Mouse (Mus musculus) MEL (cell line): ENCODE measurements around the gene Kif5c.

Source experiments
- CTCF ChIP-seq, 3 experiments: IDR thresholded peaks in 2 of 3; conservative IDR thresholded peaks in 1 of 3; 2 replicates each; pipeline ENCODE4 v1.5.1; 2011 to 2012; ENCODE audit warnings: low read length in 3 of 3, low read depth in 2 of 3, mild to moderate bottlenecking in 2 of 3, improper control_type of control experiment in 1 of 3, inconsistent platforms in 1 of 3, mixed read lengths in 1 of 3, moderate library complexity in 1 of 3; ENCODE audit not compliant: control insufficient read depth in 1 of 3, insufficient read depth in 1 of 3, poor library complexity in 1 of 3, severe bottlenecking in 1 of 3
- E2F4 ChIP-seq: IDR thresholded peaks from 2 replicates; pipeline ENCODE4 v1.6.1; 2011; ENCODE audit warnings: low read depth, low read length, improper control_type of control experiment, borderline replicate concordance
- GABPA ChIP-seq: IDR thresholded peaks from 2 replicates; pipeline ENCODE4 v1.6.1; 2012; ENCODE audit warnings: low read depth, mild to moderate bottlenecking, inconsistent platforms, low read length, improper control_type of control experiment, moderate library complexity
- KAT2A ChIP-seq: conservative IDR thresholded peaks from 2 replicates; pipeline ENCODE4 v1.6.1; 2012; ENCODE audit warnings: low read depth, low read length, improper control_type of control experiment, inconsistent platforms
- ZC3H11A ChIP-seq: IDR thresholded peaks from 2 replicates; pipeline ENCODE4 v1.6.1; 2012; ENCODE audit warnings: low read depth, mild to moderate bottlenecking, inconsistent platforms, low read length, improper control_type of control experiment
- ZMIZ1 ChIP-seq: IDR thresholded peaks from 2 replicates; pipeline ENCODE4 v1.6.1; 2012; ENCODE audit warnings: low read depth, mild to moderate bottlenecking, inconsistent platforms, low read length, improper control_type of control experiment, moderate library complexity

DNA sequence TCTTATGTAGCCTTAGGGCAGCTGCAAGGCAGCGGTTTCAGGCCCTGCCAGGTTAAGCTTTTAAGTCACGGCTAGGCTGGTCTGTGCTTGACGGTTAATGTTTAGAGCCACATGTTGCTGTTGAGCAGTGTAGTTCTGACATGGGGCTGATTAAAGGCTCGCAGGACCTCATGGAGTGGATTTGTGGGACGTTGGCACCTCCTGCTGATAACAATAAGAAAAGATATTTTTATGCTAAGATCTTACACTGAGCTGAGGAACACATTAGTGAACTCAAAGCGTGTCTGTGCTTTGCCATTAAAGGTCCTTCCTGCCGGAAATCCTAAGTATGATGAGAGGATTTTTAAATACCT is 114.5 kb downstream of the Kif5c start:
- TF ChIP-seq E2F4 (no peak), GABPA (no peak), CTCF (IDR thresholded peaks at IDR 0.05 in 2 of 3, conservative IDR thresholded peaks at IDR 0.05 in 1 of 3; ENCODE audit: control insufficient read depth in 1 of 3, insufficient read depth in 1 of 3, low read depth in 2 of 3, low read length in 3 of 3, poor library complexity in 1 of 3, severe bottlenecking in 1 of 3) (peak in 2 of 3 experiments; percentile 39 to 64; a peak in 3 of 6 replicates), KAT2A (no peak), ZC3H11A (peak; percentile 72), ZMIZ1 (peak; percentile 34; the same call in 1 of the 2 replicates)
